In genomic region chr2:49882461-49882860, GRCm38 (mm10) we compare ENCODE assay signal across 23 mouse cellular contexts.
DNase-seq lines count a peak whose midpoint lies in the region; ATAC-seq lines count a peak whose summit lies in the region.
"Had no signal": no experiment of that assay in that cellular context is flagged by ENCODE, and none has a peak within 500 bp of the region (broad histone marks: within the 10 kb centered on the region; RNA-seq: fewer than 3 reads in every experiment).

No protein-coding gene starts in this region.

- H3K4me3 ChIP-seq in embryonic facial prominence, embryonic 14.5 days (ENCODE audit: low read depth, low read length) = no peak overlapping the region
- no peak overlapping the region for H3K4me3 ChIP-seq in embryonic facial prominence, embryonic 10.5 days
- H3K4me3 ChIP-seq: embryonic facial prominence, embryonic 12.5 days; embryonic facial prominence, embryonic 15.5 days; erythroblast, embryonic 14.5 days; forebrain, embryonic 10.5 days; forebrain, embryonic 12.5 days; forebrain, embryonic 15.5 days had no signal

- no peaks in the 10 kb centered on the region; the same call in 1 of the 2 replicates for H3K4me1 ChIP-seq in embryonic facial prominence, embryonic 14.5 days (ENCODE audit: control insufficient read depth, insufficient read depth, low read length)
- peaks cover 24% of the 10 kb centered on the region for H3K4me1 ChIP-seq in embryonic facial prominence, embryonic 10.5 days
- H3K4me1 ChIP-seq: embryonic facial prominence, embryonic 12.5 days; embryonic facial prominence, embryonic 15.5 days; forebrain, embryonic 12.5 days had no signal

- ATAC-seq in embryonic facial prominence, embryonic 14.5 days (ENCODE audit: low read depth) = no peak
- ATAC-seq: activated CD4-positive, CD25-positive, alpha-beta regulatory T cell, adult 4 months; forebrain, embryonic 15.5 days; forebrain, postnatal 0 days; Patski had no signal

- no peak overlapping the region for H3K27ac ChIP-seq in embryonic facial prominence, embryonic 14.5 days (replicated peaks; ENCODE audit: low read depth, low read length)
- H3K27ac ChIP-seq in embryonic facial prominence, embryonic 10.5 days (replicated peaks) = no peak overlapping the region
- H3K27ac ChIP-seq: embryonic facial prominence, embryonic 12.5 days; embryonic facial prominence, embryonic 15.5 days; forebrain, embryonic 10.5 days; forebrain, embryonic 12.5 days; forebrain, embryonic 15.5 days had no signal

- no peak overlapping the region for H3K4me2 ChIP-seq in embryonic facial prominence, embryonic 14.5 days (ENCODE audit: low read depth, low read length)
- H3K4me2 ChIP-seq: embryonic facial prominence, embryonic 12.5 days; embryonic facial prominence, embryonic 15.5 days; forebrain, embryonic 12.5 days; forebrain, embryonic 15.5 days had no signal

- DNase-seq in embryonic facial prominence, embryonic 14.5 days (ENCODE audit: low spot score) = peak; percentile 19
- no peak for DNase-seq in embryonic facial prominence, embryonic 10.5 days (ENCODE audit: low spot score)
- DNase-seq in retina, embryonic 14.5 days (ENCODE audit: low spot score) = peak; percentile 39
- DNase-seq in gastrocnemius, adult 8-10 months (ENCODE audit: low spot score in 2 of 2) = no peak
- no peak for DNase-seq in cerebellum, adult 9-11 months
- DNase-seq: adrenal gland, adult 8-10 months; adrenal gland, postnatal 14 days; adrenal gland, postnatal 36 days; cerebellum, adult 11-12 months; cerebellum, adult 2 months; cerebellum, adult 9-10 months; cerebellum, postnatal 14 days; cerebellum, postnatal 36 days; embryo, embryonic 11 days; forebrain, postnatal 0 days had no signal

- no peaks in the 10 kb centered on the region for H3K36me3 ChIP-seq in embryonic facial prominence, embryonic 14.5 days (ENCODE audit: control insufficient read depth, insufficient read depth, low read length)
- H3K36me3 ChIP-seq in embryonic facial prominence, embryonic 10.5 days (replicated peaks) = no peaks in the 10 kb centered on the region
- H3K36me3 ChIP-seq: embryonic facial prominence, embryonic 12.5 days; embryonic facial prominence, embryonic 15.5 days; forebrain, embryonic 10.5 days; forebrain, embryonic 12.5 days; forebrain, embryonic 15.5 days had no signal

- H3K9me3 ChIP-seq in embryonic facial prominence, embryonic 14.5 days (ENCODE audit: control insufficient read depth, low read length) = no peaks in the 10 kb centered on the region
- H3K9me3 ChIP-seq in embryonic facial prominence, embryonic 10.5 days = no peaks in the 10 kb centered on the region
- H3K9me3 ChIP-seq: embryonic facial prominence, embryonic 12.5 days; embryonic facial prominence, embryonic 15.5 days; forebrain, embryonic 10.5 days; forebrain, embryonic 12.5 days; forebrain, embryonic 15.5 days had no signal

- H3K9ac ChIP-seq in embryonic facial prominence, embryonic 14.5 days (ENCODE audit: low read depth, low read length) = no peak overlapping the region
- H3K9ac ChIP-seq: embryonic facial prominence, embryonic 12.5 days; embryonic facial prominence, embryonic 15.5 days; forebrain, embryonic 12.5 days; forebrain, embryonic 15.5 days; forebrain, postnatal 0 days had no signal

- 67% methylated on average over 1 of the region's 1 CpGs for WGBS in embryonic facial prominence, embryonic 14.5 days
- WGBS in embryonic facial prominence, embryonic 10.5 days = 96% methylated on average over 1 of the region's 1 CpGs

- H3K27me3 ChIP-seq in embryonic facial prominence, embryonic 14.5 days (replicated peaks; ENCODE audit: control insufficient read depth, insufficient read depth, low read length) = no peaks in the 10 kb centered on the region
- H3K27me3 ChIP-seq in embryonic facial prominence, embryonic 10.5 days (replicated peaks; ENCODE audit: low read depth, poor library complexity, severe bottlenecking) = no peaks in the 10 kb centered on the region
- H3K27me3 ChIP-seq: embryonic facial prominence, embryonic 12.5 days; embryonic facial prominence, embryonic 15.5 days; forebrain, embryonic 12.5 days; forebrain, embryonic 15.5 days; Patski had no signal

Comparison
In these comparisons a context has a peak if more than half of its experiments do, and no peak if none do; other contexts are left out.
1. DNase-seq: peak in embryonic facial prominence, embryonic 14.5 days (single experiment) and retina, embryonic 14.5 days (single experiment); none in embryonic facial prominence, embryonic 10.5 days (single experiment), gastrocnemius, adult 8-10 months (0 of 2) and cerebellum, adult 9-11 months (single experiment).